Mouse (Mus musculus) bone marrow macrophage, adult 2 months (primary cell): Measurements from ENCODE around the gene Pvalb.

Experiments used
- CTCF ChIP-seq: IDR thresholded peaks from 2 replicates; pipeline ENCODE4 v1.5.1; 2012; ENCODE audit warnings: low read depth, mild to moderate bottlenecking, low read length, moderate library complexity
- POLR2A ChIP-seq: IDR thresholded peaks from 2 replicates; pipeline ENCODE4 v1.6.1; 2012; ENCODE audit warnings: mild to moderate bottlenecking, low read depth, low read length, borderline replicate concordance

- TF ChIP-seq POLR2A, result no peak
- no peak for TF ChIP-seq CTCF
These were observed 33.8 kb downstream of the Pvalb start for GRCm38 (mm10) chr15:78172256-78172898.
